ENCODE assay signal across 1 mouse cellular context in the genomic region with DNA sequence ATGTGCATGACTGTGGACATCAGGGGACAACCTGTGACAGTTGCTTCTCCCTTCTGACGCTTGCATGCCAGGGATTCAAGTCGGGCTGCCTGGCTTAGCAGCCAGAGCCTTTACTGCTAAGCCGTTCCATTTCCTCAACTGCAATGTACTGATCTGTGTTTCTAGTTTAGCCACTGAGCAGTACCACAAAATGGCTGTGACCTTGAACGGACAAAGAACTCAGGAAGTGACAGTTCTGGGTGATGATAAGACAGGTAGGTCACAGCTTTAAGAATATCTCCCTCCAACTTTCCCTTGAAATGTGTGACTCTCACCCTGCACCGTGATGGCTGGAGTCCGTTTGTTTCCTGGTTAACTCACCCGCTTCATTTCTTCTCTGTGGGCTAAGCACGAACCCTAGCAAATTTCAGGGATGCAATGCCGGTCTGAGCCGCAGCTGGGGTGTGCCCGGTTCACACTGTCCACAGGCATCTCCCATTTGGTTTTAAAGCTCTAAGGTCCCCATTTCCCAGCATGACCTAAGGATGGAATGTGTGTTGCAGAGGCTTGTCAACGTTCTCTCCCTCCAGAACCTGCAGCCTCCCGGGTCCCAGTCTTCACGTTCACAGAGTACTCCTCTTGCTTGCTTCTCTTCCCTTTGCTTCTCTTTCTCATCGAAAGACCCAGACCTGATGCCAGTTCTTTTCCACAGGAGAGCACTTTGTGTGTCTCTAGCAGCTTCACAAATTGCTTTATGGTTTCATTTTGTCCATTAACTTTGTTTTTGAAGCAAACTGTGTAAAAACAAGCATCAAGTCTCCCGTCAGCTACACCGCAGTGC.
TF ChIP-seq lines count a peak whose summit lies in the region.

No protein-coding gene starts in this region.

TF ChIP-seq in CH12.LX, 34 proteins besides CTCF, POLR2A, EP300 and RAD21 (continued from another document):
- TF ChIP-seq ZC3H11A (IDR thresholded peaks at IDR 0.05; ENCODE audit: low read depth, low read length) (no peak), E2F4 (IDR thresholded peaks at IDR 0.05; ENCODE audit: insufficient replicate concordance, low read depth, low read length) (no peak), MAX (IDR thresholded peaks at IDR 0.05; ENCODE audit: low read length) (no peak)
